Mouse (Mus musculus): ENCODE results near the gene Irf8. TPM values are rescaled to one million over a fixed set of nuclear protein-coding genes. Genes with fewer than 3 reads are reported as not detected.
A peak's percentile ranks its signal among the peaks of the same experiment; 100 is the strongest.

Gene Irf8
- polyA plus RNA-seq, 1 experiment from 2014 or later, result 15.7 TPM

DNA sequence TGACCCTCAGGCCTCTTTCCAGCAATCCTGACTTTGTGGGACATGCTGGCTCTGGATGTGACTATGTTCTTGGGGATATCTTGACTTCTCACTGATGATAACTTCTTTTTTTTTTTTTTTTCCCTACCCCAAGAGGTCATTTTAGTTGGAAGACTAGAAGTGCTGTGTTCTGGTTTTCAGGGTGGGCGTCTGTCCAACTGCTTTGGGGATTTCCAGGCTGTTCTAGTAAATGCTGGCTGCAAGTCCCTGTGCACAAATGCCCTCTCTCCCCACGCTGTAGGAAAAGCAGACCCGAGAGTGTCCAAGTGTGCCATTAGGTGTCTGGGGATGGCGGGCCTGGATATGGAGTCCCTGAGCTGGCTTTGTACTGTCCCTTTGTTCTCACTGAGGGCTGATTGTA lies 2.6 kb downstream of the Irf8 start:
- ATAC-seq (replicated peaks; ENCODE audit: low FRiP score, low read depth), result no peak
- 0 out of 2 replicates have a peak overlapping the region, but pooled peaks have one; percentile 15 for H3K4me2 ChIP-seq (ENCODE audit: low read length)
- DNase-seq (ENCODE audit: low spot score), result no peak
- peaks cover 9% of the 10 kb centered on the region for H3K4me1 ChIP-seq (replicated peaks; ENCODE audit: insufficient read depth, low read length)
- no peak overlapping the region for H3K9ac ChIP-seq (ENCODE audit: low read depth, low read length)
- H3K4me3 ChIP-seq (replicated peaks; ENCODE audit: low read depth, low read length), result no peak overlapping the region
- TF ChIP-seq CTCF (IDR thresholded peaks at IDR 0.05; ENCODE audit: low read depth), result no peak
- H3K27ac ChIP-seq, result no peak overlapping the region
- WGBS, result 78% methylated on average over 4 of the region's 4 CpGs
- H3K27me3 ChIP-seq (ENCODE audit: insufficient read depth, low read length), result peaks cover 11% of the 10 kb centered on the region; the same call in 1 of the 2 replicates
- H3K36me3 ChIP-seq (ENCODE audit: insufficient read depth, low read length), result no peaks in the 10 kb centered on the region
- H3K9me3 ChIP-seq (replicated peaks; ENCODE audit: low read length), result no peaks in the 10 kb centered on the region

GRCm38 (mm10) chr8:120739526-120739925 lies 3.4 kb downstream of the Irf8 start:
- WGBS, result 69% methylated on average over 15 of the region's 15 CpGs
- H3K9me3 ChIP-seq (replicated peaks; ENCODE audit: low read length), result no peaks in the 10 kb centered on the region
- no peak overlapping the region for H3K27ac ChIP-seq
- H3K4me2 ChIP-seq (ENCODE audit: low read length), result peak overlapping the region; percentile 15; the same call in 1 of the 2 replicates
- peaks cover 8% of the 10 kb centered on the region; the same call in 1 of the 2 replicates for H3K27me3 ChIP-seq (ENCODE audit: insufficient read depth, low read length)
- H3K4me3 ChIP-seq (replicated peaks; ENCODE audit: low read depth, low read length), result no peak overlapping the region
- DNase-seq (ENCODE audit: low spot score), result no peak
- TF ChIP-seq CTCF (IDR thresholded peaks at IDR 0.05; ENCODE audit: low read depth), result no peak
- H3K9ac ChIP-seq (ENCODE audit: low read depth, low read length), result no peak overlapping the region
- peaks cover 15% of the 10 kb centered on the region for H3K4me1 ChIP-seq (replicated peaks; ENCODE audit: insufficient read depth, low read length)
- H3K36me3 ChIP-seq (ENCODE audit: insufficient read depth, low read length), result no peaks in the 10 kb centered on the region
- no peak for ATAC-seq (replicated peaks; ENCODE audit: low FRiP score, low read depth)

DNA sequence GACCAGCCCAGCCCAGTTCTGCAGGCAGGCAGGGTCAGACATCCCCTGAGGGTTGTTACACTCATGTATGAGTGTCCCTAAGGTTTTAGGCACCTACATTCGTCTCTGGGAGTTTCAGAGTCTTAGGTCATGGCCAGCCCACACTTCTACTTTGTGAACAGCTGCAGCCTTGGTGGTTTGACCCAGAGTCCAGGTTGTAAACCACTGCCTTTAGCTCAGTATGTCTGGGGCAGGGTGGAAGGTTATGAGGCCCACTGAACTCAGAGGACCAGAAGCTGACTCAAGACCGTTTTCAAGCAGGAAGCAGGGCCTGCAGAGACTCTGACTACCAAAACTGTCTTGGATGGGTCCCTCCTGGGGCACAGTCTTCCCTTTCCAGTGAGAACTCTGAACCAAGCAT lies 4.4 kb downstream of the Irf8 start:
- H3K36me3 ChIP-seq (ENCODE audit: insufficient read depth, low read length), result no peaks in the 10 kb centered on the region
- 36% methylated on average over 2 of the region's 2 CpGs for WGBS
- ATAC-seq (replicated peaks; ENCODE audit: low FRiP score, low read depth) (no peak), DNase-seq (ENCODE audit: low spot score) (no peak)
- no peaks in the 10 kb centered on the region; the same call in 1 of the 2 replicates for H3K27me3 ChIP-seq (ENCODE audit: insufficient read depth, low read length)
- no peak overlapping the region for H3K9ac ChIP-seq (ENCODE audit: low read depth, low read length)
- peaks cover 15% of the 10 kb centered on the region for H3K4me1 ChIP-seq (replicated peaks; ENCODE audit: insufficient read depth, low read length)
- no peaks in the 10 kb centered on the region for H3K9me3 ChIP-seq (replicated peaks; ENCODE audit: low read length)
- no peak overlapping the region for H3K4me2 ChIP-seq (ENCODE audit: low read length)
- no peak overlapping the region for H3K4me3 ChIP-seq (replicated peaks; ENCODE audit: low read depth, low read length)
- no peak overlapping the region for H3K27ac ChIP-seq
- no peak for TF ChIP-seq CTCF (IDR thresholded peaks at IDR 0.05; ENCODE audit: low read depth)

GRCm38 (mm10) chr8:120741001-120741400 lies 4.8 kb downstream of the Irf8 start:
- ATAC-seq (replicated peaks; ENCODE audit: low FRiP score, low read depth), result no peak
- WGBS, result 83% methylated on average over 17 of the region's 17 CpGs
- no peak overlapping the region for H3K4me3 ChIP-seq (replicated peaks; ENCODE audit: low read depth, low read length)
- H3K4me2 ChIP-seq (ENCODE audit: low read length), result no peak overlapping the region
- no peaks in the 10 kb centered on the region; the same call in 1 of the 2 replicates for H3K27me3 ChIP-seq (ENCODE audit: insufficient read depth, low read length)
- no peaks in the 10 kb centered on the region for H3K9me3 ChIP-seq (replicated peaks; ENCODE audit: low read length)
- H3K4me1 ChIP-seq (replicated peaks; ENCODE audit: insufficient read depth, low read length), result peaks cover 15% of the 10 kb centered on the region
- TF ChIP-seq CTCF (IDR thresholded peaks at IDR 0.05; ENCODE audit: low read depth), result no peak
- DNase-seq (ENCODE audit: low spot score), result no peak
- no peaks in the 10 kb centered on the region for H3K36me3 ChIP-seq (ENCODE audit: insufficient read depth, low read length)
- H3K27ac ChIP-seq, result no peak overlapping the region
- no peak overlapping the region for H3K9ac ChIP-seq (ENCODE audit: low read depth, low read length)

GRCm38 (mm10) chr8:120741815-120742530 lies 5.8 kb downstream of the Irf8 start:
- TF ChIP-seq CTCF (IDR thresholded peaks at IDR 0.05; ENCODE audit: low read depth), result no peak
- H3K27me3 ChIP-seq (ENCODE audit: insufficient read depth, low read length), result no peaks in the 10 kb centered on the region; the same call in 1 of the 2 replicates
- no peak overlapping the region for H3K9ac ChIP-seq (ENCODE audit: low read depth, low read length)
- no peak for ATAC-seq (replicated peaks; ENCODE audit: low FRiP score, low read depth)
- no peak overlapping the region for H3K27ac ChIP-seq
- 94% methylated on average over 15 of the region's 15 CpGs for WGBS
- peaks cover 11% of the 10 kb centered on the region for H3K4me1 ChIP-seq (replicated peaks; ENCODE audit: insufficient read depth, low read length)
- no peak overlapping the region for H3K4me2 ChIP-seq (ENCODE audit: low read length)
- no peak for DNase-seq (ENCODE audit: low spot score)
- H3K9me3 ChIP-seq (replicated peaks; ENCODE audit: low read length), result no peaks in the 10 kb centered on the region
- H3K36me3 ChIP-seq (ENCODE audit: insufficient read depth, low read length), result no peaks in the 10 kb centered on the region
- no peak overlapping the region for H3K4me3 ChIP-seq (replicated peaks; ENCODE audit: low read depth, low read length)

- H3K4me1 ChIP-seq (replicated peaks; ENCODE audit: insufficient read depth, low read length), result peaks cover 17% of the 10 kb centered on the region
- peak; percentile 31; the same call in 1 of the 2 replicates for ATAC-seq (replicated peaks; ENCODE audit: low FRiP score, low read depth)
- 35% methylated on average over 12 of the region's 12 CpGs for WGBS
- peak; percentile 89 for DNase-seq (ENCODE audit: low spot score)
- no peaks in the 10 kb centered on the region for H3K36me3 ChIP-seq (ENCODE audit: insufficient read depth, low read length)
- no peak overlapping the region for H3K4me3 ChIP-seq (replicated peaks; ENCODE audit: low read depth, low read length)
- TF ChIP-seq CTCF (IDR thresholded peaks at IDR 0.05; ENCODE audit: low read depth), result no peak
- peak overlapping the region; percentile 73 for H3K27ac ChIP-seq
- no peak overlapping the region for H3K4me2 ChIP-seq (ENCODE audit: low read length)
- H3K9ac ChIP-seq (ENCODE audit: low read depth, low read length), result no peak overlapping the region
- H3K9me3 ChIP-seq (replicated peaks; ENCODE audit: low read length), result no peaks in the 10 kb centered on the region
- H3K27me3 ChIP-seq (ENCODE audit: insufficient read depth, low read length), result no peaks in the 10 kb centered on the region
These were observed 7.2 kb downstream of the Irf8 start for GRCm38 (mm10) chr8:120743149-120743897.

All from kidney, postnatal 0 days (tissue).